Comparison of ENCODE assay signal across 8 mouse cellular contexts in the genomic region with DNA sequence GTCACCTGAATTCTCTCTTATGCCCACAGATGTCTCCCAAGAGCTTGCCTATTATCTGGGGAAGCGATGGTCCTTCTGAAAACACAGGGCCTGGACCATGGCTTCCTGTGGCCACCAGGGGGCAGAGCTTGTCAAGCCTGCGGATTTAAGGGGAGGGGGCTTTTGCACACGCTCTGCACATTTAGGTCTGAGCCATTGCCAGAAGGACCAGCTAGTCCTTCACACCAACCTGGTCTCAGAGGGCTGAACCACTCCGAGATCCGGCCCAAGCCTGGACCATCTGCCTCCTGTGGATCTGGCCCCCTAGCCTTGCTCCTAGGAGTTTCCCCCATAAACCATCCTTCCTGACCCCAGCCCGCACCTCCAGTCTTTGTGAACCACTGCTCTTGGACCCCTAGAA. TPM values are rescaled to one million over a fixed set of nuclear protein-coding genes. Genes with fewer than 3 reads are reported as not detected.
DNase-seq lines count a peak whose midpoint lies in the region; ATAC-seq and TF ChIP-seq lines count a peak whose summit lies in the region.

No protein-coding gene starts in this region.

- DNase-seq in cerebellum, adult 2 months = peak in 1 of 2 experiments; percentile 45
- DNase-seq in cerebellum, adult 9-10 months = no peak
- peak; percentile 41 for DNase-seq in 3134 (ENCODE audit: extremely low read depth, insufficient read length, low spot score)
- DNase-seq in c-Kit-positive CD71-positive TER-119-positive erythroid progenitor cells, embryonic 14.5 days (ENCODE audit: low spot score) = peak; percentile 53
- peak; percentile 30 to 39 for DNase-seq in heart, postnatal 14 days
- no peak for DNase-seq in liver, embryonic 13.5 days
- peak; percentile 47 for DNase-seq in splenic B cell, adult 2 months (ENCODE audit: low read depth, low spot score)
- DNase-seq in adrenal gland, adult 8-10 months = no peak

- H3K27ac ChIP-seq in cerebellum, adult 2 months (ENCODE audit: insufficient read depth, low read length) = no peak overlapping the region
- H3K27ac ChIP-seq in liver, embryonic 13.5 days = peak overlapping the region; percentile 77

- peaks cover 6% of the 10 kb centered on the region; the same call in 1 of the 2 replicates for H3K4me1 ChIP-seq in cerebellum, adult 2 months (ENCODE audit: control insufficient read depth, insufficient read depth, low read length)
- peaks cover 55% of the 10 kb centered on the region for H3K4me1 ChIP-seq in liver, embryonic 13.5 days (replicated peaks)

- TF ChIP-seq POLR2A in cerebellum, adult 2 months (IDR thresholded peaks at IDR 0.05; ENCODE audit: borderline replicate concordance, insufficient read depth, low read length) = no peak

- WGBS in cerebellum, adult 2 months = 19% methylated on average over 6 of the region's 6 CpGs
- WGBS in liver, embryonic 13.5 days (ENCODE audit: insufficient replicate concordance) = 13% methylated on average over 6 of the region's 6 CpGs

- peak; percentile 71 for TF ChIP-seq CTCF in cerebellum, adult 2 months (IDR thresholded peaks at IDR 0.05; ENCODE audit: borderline replicate concordance, insufficient read depth, low read depth, low read length)

- intact Hi-C loops in heart, postnatal 14 days (cut with DNase I) = loop anchor here (1.0 to 5.0 kb wide), 3 partner anchors 101 to 155 kb away; no protein-coding TSS in a partner anchor

- peak overlapping the region; percentile 71 for H3K4me2 ChIP-seq in liver, embryonic 13.5 days

- ATAC-seq in liver, embryonic 13.5 days (ENCODE audit: low read depth) = peak; percentile 33

- peaks cover 3% of the 10 kb centered on the region; the same call in 1 of the 2 replicates for H3K9me3 ChIP-seq in liver, embryonic 13.5 days (replicated peaks)

- no peak overlapping the region for H3K4me3 ChIP-seq in cerebellum, adult 2 months (replicated peaks; ENCODE audit: insufficient read depth, low read depth, low read length)
- peak overlapping the region; percentile 63 for H3K4me3 ChIP-seq in liver, embryonic 13.5 days (replicated peaks)

- no peaks in the 10 kb centered on the region; the same call in 1 of the 2 replicates for H3K27me3 ChIP-seq in cerebellum, adult 2 months (ENCODE audit: control insufficient read depth, insufficient read depth, low read length)
- H3K27me3 ChIP-seq in liver, embryonic 13.5 days = peaks cover 86% of the 10 kb centered on the region
- H3K27me3 ChIP-seq in splenic B cell, adult 2 months (ENCODE audit: control insufficient read depth, insufficient read depth, low read length, poor library complexity, severe bottlenecking) = no peaks in the 10 kb centered on the region

- no peaks in the 10 kb centered on the region for H3K36me3 ChIP-seq in liver, embryonic 13.5 days
- no peaks in the 10 kb centered on the region for H3K36me3 ChIP-seq in splenic B cell, adult 2 months (ENCODE audit: control insufficient read depth, insufficient read depth, low read length, poor library complexity, severe bottlenecking)

- H3K9ac ChIP-seq in liver, embryonic 13.5 days = peak overlapping the region; percentile 67

RNA-seq across cellular contexts. Expression of a gene that starts 1.3 kb away (rescaled TPM):
- polyA plus RNA-seq in cerebellum, adult 2 months (2012; rRNA removed) = 0.38 and 0.40 TPM in 2 replicates
- total RNA-seq in heart, postnatal 14 days (2021) = not detected
- 2.5 and 2.7 TPM in 2 replicates for polyA plus RNA-seq in liver, embryonic 13.5 days (2015; fragmentation: Nextera tagmentation; extraction: Ambion mirVana)
- total RNA-seq in adrenal gland, adult 8-10 months (2022) = under 1 TPM; 0.24 to 0.54 (median 0.38) TPM

RNA-seq across cellular contexts. Expression of a gene that starts 13.4 kb away (rescaled TPM):
- 183 and 192 TPM in 2 replicates for polyA plus RNA-seq in cerebellum, adult 2 months (2012; rRNA removed)
- 10 to 100 TPM; 64.9 to 66.9 TPM for total RNA-seq in heart, postnatal 14 days (2021)
- polyA plus RNA-seq in liver, embryonic 13.5 days (2015; fragmentation: Nextera tagmentation; extraction: Ambion mirVana) = 22.5 and 25.9 TPM in 2 replicates
- 10 to 100 TPM; 41.5 to 67.2 (median 54.8) TPM for total RNA-seq in adrenal gland, adult 8-10 months (2022)

RNA-seq across cellular contexts. Expression of a gene that starts 36.4 kb away (rescaled TPM):
- 16.6 and 18.0 TPM in 2 replicates for polyA plus RNA-seq in cerebellum, adult 2 months (2012; rRNA removed)
- total RNA-seq in heart, postnatal 14 days (2021) = 1 to 10 TPM; 2.7 to 2.9 TPM
- 9.8 and 10.5 TPM in 2 replicates for polyA plus RNA-seq in liver, embryonic 13.5 days (2015; fragmentation: Nextera tagmentation; extraction: Ambion mirVana)
- total RNA-seq in adrenal gland, adult 8-10 months (2022) = 10 to 100 TPM in 3 of 4 experiments, 1 to 10 TPM in 1; 8.7 to 13.8 (median 11.2) TPM

RNA-seq across cellular contexts. Expression of a gene that starts 41.1 kb away (rescaled TPM):
- polyA plus RNA-seq in cerebellum, adult 2 months (2012; rRNA removed) = 669 and 676 TPM in 2 replicates
- total RNA-seq in heart, postnatal 14 days (2021) = 100 to 1,000 TPM; 128 to 129 TPM
- 158 and 159 TPM in 2 replicates for polyA plus RNA-seq in liver, embryonic 13.5 days (2015; fragmentation: Nextera tagmentation; extraction: Ambion mirVana)
- total RNA-seq in adrenal gland, adult 8-10 months (2022) = 100 to 1,000 TPM; 234 to 264 (median 239) TPM

RNA-seq across cellular contexts. Expression of a gene that starts 44.9 kb away (rescaled TPM):
- 41.0 and 42.0 TPM in 2 replicates for polyA plus RNA-seq in cerebellum, adult 2 months (2012; rRNA removed)
- 1 to 10 TPM; 7.5 to 8.0 TPM for total RNA-seq in heart, postnatal 14 days (2021)
- 1.8 and 1.9 TPM in 2 replicates for polyA plus RNA-seq in liver, embryonic 13.5 days (2015; fragmentation: Nextera tagmentation; extraction: Ambion mirVana)
- 10 to 100 TPM; 13.8 to 23.0 (median 19.7) TPM for total RNA-seq in adrenal gland, adult 8-10 months (2022)

Comparison
In these comparisons a context has a peak if more than half of its experiments do, and no peak if none do; other contexts are left out.
1. DNase-seq: peak in 3134 (single experiment), c-Kit-positive CD71-positive TER-119-positive erythroid progenitor cells, embryonic 14.5 days (single experiment), heart, postnatal 14 days (2 of 2) and splenic B cell, adult 2 months (single experiment); none in cerebellum, adult 9-10 months (single experiment), liver, embryonic 13.5 days (single experiment) and adrenal gland, adult 8-10 months (single experiment).